Mouse (Mus musculus): Measurements from ENCODE around the gene Ica1. TPM values are rescaled to one million over a fixed set of nuclear protein-coding genes. Genes with fewer than 3 reads are reported as not detected.

Gene Ica1
- polyA plus RNA-seq, 1 experiment from 2014 or later, result 75.5 TPM

- Histone ChIP-seq H3K9ac (no peak overlapping the region), H3K27me3 (ENCODE audit: control insufficient read depth, insufficient read depth, low read length) (no peaks in the 10 kb centered on the region), H3K4me3 (replicated peaks; ENCODE audit: low read length) (no peak overlapping the region), H3K36me3 (replicated peaks; ENCODE audit: control insufficient read depth, insufficient read depth) (no peaks in the 10 kb centered on the region), H3K9me3 (ENCODE audit: control insufficient read depth, low read length) (no peaks in the 10 kb centered on the region), H3K4me1 (replicated peaks; ENCODE audit: control insufficient read depth, insufficient read depth, low read length) (no peaks in the 10 kb centered on the region), H3K4me2 (replicated peaks) (no peak overlapping the region), H3K27ac (no peak overlapping the region)
- WGBS, result 85% methylated on average over 4 of the region's 4 CpGs
- ATAC-seq (ENCODE audit: low FRiP score) (no peak), DNase-seq (ENCODE audit: low spot score) (no peak)
Observed at GRCm38 (mm10) chr6:8673013-8673412, 105.3 kb downstream of the Ica1 start.

- Histone ChIP-seq H3K4me2 (replicated peaks) (no peak overlapping the region), H3K9me3 (ENCODE audit: control insufficient read depth, low read length) (no peaks in the 10 kb centered on the region), H3K36me3 (replicated peaks; ENCODE audit: control insufficient read depth, insufficient read depth) (no peaks in the 10 kb centered on the region), H3K27ac (no peak overlapping the region), H3K9ac (no peak overlapping the region), H3K4me3 (replicated peaks; ENCODE audit: low read length) (no peak overlapping the region), H3K4me1 (replicated peaks; ENCODE audit: control insufficient read depth, insufficient read depth, low read length) (no peaks in the 10 kb centered on the region), H3K27me3 (ENCODE audit: control insufficient read depth, insufficient read depth, low read length) (no peaks in the 10 kb centered on the region)
- 83% methylated on average over 4 of the region's 4 CpGs for WGBS
- no peak for DNase-seq (ENCODE audit: low spot score)
- ATAC-seq (ENCODE audit: low FRiP score), result no peak
Observed at GRCm38 (mm10) chr6:8669343-8669742, 108.9 kb downstream of the Ica1 start.

GRCm38 (mm10) chr6:8668013-8668811 lies 110.1 kb downstream of the Ica1 start:
- no peaks in the 10 kb centered on the region for H3K36me3 ChIP-seq (replicated peaks; ENCODE audit: control insufficient read depth, insufficient read depth)
- no peak overlapping the region for H3K4me3 ChIP-seq (replicated peaks; ENCODE audit: low read length)
- no peaks in the 10 kb centered on the region for H3K27me3 ChIP-seq (ENCODE audit: control insufficient read depth, insufficient read depth, low read length)
- no peaks in the 10 kb centered on the region; the same call in 1 of the 2 replicates for H3K4me1 ChIP-seq (replicated peaks; ENCODE audit: control insufficient read depth, insufficient read depth, low read length)
- H3K4me2 ChIP-seq (replicated peaks), result no peak overlapping the region
- 45% methylated on average over 6 of the region's 6 CpGs for WGBS
- H3K9ac ChIP-seq, result no peak overlapping the region
- H3K9me3 ChIP-seq (ENCODE audit: control insufficient read depth, low read length), result no peaks in the 10 kb centered on the region
- no peak for DNase-seq (ENCODE audit: low spot score)
- ATAC-seq (ENCODE audit: low FRiP score), result peak; percentile 78
- H3K27ac ChIP-seq, result no peak overlapping the region

GRCm38 (mm10) chr6:8665786-8666185 lies 112.5 kb downstream of the Ica1 start:
- no peak overlapping the region for H3K4me2 ChIP-seq (replicated peaks)
- no peak overlapping the region for H3K4me3 ChIP-seq (replicated peaks; ENCODE audit: low read length)
- H3K9ac ChIP-seq, result no peak overlapping the region
- peaks cover 3% of the 10 kb centered on the region; the same call in 1 of the 2 replicates for H3K4me1 ChIP-seq (replicated peaks; ENCODE audit: control insufficient read depth, insufficient read depth, low read length)
- 93% methylated on average over 5 of the region's 5 CpGs for WGBS
- H3K27ac ChIP-seq, result no peak overlapping the region
- DNase-seq (ENCODE audit: low spot score) (no peak), ATAC-seq (ENCODE audit: low FRiP score) (no peak)
- no peaks in the 10 kb centered on the region for H3K36me3 ChIP-seq (replicated peaks; ENCODE audit: control insufficient read depth, insufficient read depth)
- H3K9me3 ChIP-seq (ENCODE audit: control insufficient read depth, low read length), result no peaks in the 10 kb centered on the region
- no peaks in the 10 kb centered on the region for H3K27me3 ChIP-seq (ENCODE audit: control insufficient read depth, insufficient read depth, low read length)

GRCm38 (mm10) chr6:8664956-8665355 lies 113.3 kb downstream of the Ica1 start:
- H3K36me3 ChIP-seq (replicated peaks; ENCODE audit: control insufficient read depth, insufficient read depth), result no peaks in the 10 kb centered on the region
- H3K4me3 ChIP-seq (replicated peaks; ENCODE audit: low read length), result no peak overlapping the region
- H3K4me2 ChIP-seq (replicated peaks), result no peak overlapping the region
- 87% methylated on average over 5 of the region's 5 CpGs for WGBS
- no peak overlapping the region for H3K27ac ChIP-seq
- peaks cover 6% of the 10 kb centered on the region; the same call in 1 of the 2 replicates for H3K4me1 ChIP-seq (replicated peaks; ENCODE audit: control insufficient read depth, insufficient read depth, low read length)
- H3K9me3 ChIP-seq (ENCODE audit: control insufficient read depth, low read length), result no peaks in the 10 kb centered on the region
- H3K27me3 ChIP-seq (ENCODE audit: control insufficient read depth, insufficient read depth, low read length), result no peaks in the 10 kb centered on the region
- H3K9ac ChIP-seq, result no peak overlapping the region
- DNase-seq (ENCODE audit: low spot score) (no peak), ATAC-seq (ENCODE audit: low FRiP score) (no peak)

- WGBS, result 62% methylated on average over 3 of the region's 3 CpGs
- H3K9me3 ChIP-seq (ENCODE audit: control insufficient read depth, low read length), result no peaks in the 10 kb centered on the region
- no peak overlapping the region for H3K4me2 ChIP-seq (replicated peaks)
- H3K4me1 ChIP-seq (replicated peaks; ENCODE audit: control insufficient read depth, insufficient read depth, low read length), result peaks cover 14% of the 10 kb centered on the region; the same call in 1 of the 2 replicates
- H3K4me3 ChIP-seq (replicated peaks; ENCODE audit: low read length), result no peak overlapping the region
- H3K36me3 ChIP-seq (replicated peaks; ENCODE audit: control insufficient read depth, insufficient read depth), result no peaks in the 10 kb centered on the region
- H3K27ac ChIP-seq, result no peak overlapping the region
- no peak overlapping the region for H3K9ac ChIP-seq
- no peak for ATAC-seq (ENCODE audit: low FRiP score)
- DNase-seq (ENCODE audit: low spot score), result no peak
- no peaks in the 10 kb centered on the region for H3K27me3 ChIP-seq (ENCODE audit: control insufficient read depth, insufficient read depth, low read length)
Observed at GRCm38 (mm10) chr6:8663092-8663740, 115.1 kb downstream of the Ica1 start.

GRCm38 (mm10) chr6:8661404-8661803 lies 116.9 kb downstream of the Ica1 start:
- ATAC-seq (ENCODE audit: low FRiP score) (0 out of 2 replicates have a peak, but pooled peaks have one; percentile 36), DNase-seq (ENCODE audit: low spot score) (no peak)
- Histone ChIP-seq H3K27ac (no peak overlapping the region), H3K27me3 (ENCODE audit: control insufficient read depth, insufficient read depth, low read length) (no peaks in the 10 kb centered on the region), H3K9me3 (ENCODE audit: control insufficient read depth, low read length) (no peaks in the 10 kb centered on the region), H3K9ac (no peak overlapping the region), H3K4me3 (replicated peaks; ENCODE audit: low read length) (no peak overlapping the region), H3K36me3 (replicated peaks; ENCODE audit: control insufficient read depth, insufficient read depth) (peaks cover 9% of the 10 kb centered on the region; the same call in 1 of the 2 replicates), H3K4me2 (replicated peaks) (no peak overlapping the region), H3K4me1 (replicated peaks; ENCODE audit: control insufficient read depth, insufficient read depth, low read length) (peaks cover 14% of the 10 kb centered on the region; the same call in 1 of the 2 replicates)
- WGBS, result 20% methylated on average over 4 of the region's 4 CpGs

GRCm38 (mm10) chr6:8660076-8660475 lies 118.2 kb downstream of the Ica1 start:
- Histone ChIP-seq H3K9ac (no peak overlapping the region), H3K27me3 (ENCODE audit: control insufficient read depth, insufficient read depth, low read length) (no peaks in the 10 kb centered on the region), H3K4me2 (replicated peaks) (no peak overlapping the region), H3K36me3 (replicated peaks; ENCODE audit: control insufficient read depth, insufficient read depth) (peaks cover 9% of the 10 kb centered on the region; the same call in 1 of the 2 replicates), H3K4me3 (replicated peaks; ENCODE audit: low read length) (no peak overlapping the region), H3K9me3 (ENCODE audit: control insufficient read depth, low read length) (no peaks in the 10 kb centered on the region), H3K4me1 (replicated peaks; ENCODE audit: control insufficient read depth, insufficient read depth, low read length) (peaks cover 14% of the 10 kb centered on the region; the same call in 1 of the 2 replicates), H3K27ac (no peak overlapping the region)
- ATAC-seq (ENCODE audit: low FRiP score) (no peak), DNase-seq (ENCODE audit: low spot score) (no peak)
- WGBS, result 88% methylated on average over 2 of the region's 2 CpGs

GRCm38 (mm10) chr6:8659194-8659959 lies 118.9 kb downstream of the Ica1 start:
- no peak overlapping the region; the same call in 1 of the 2 replicates for H3K9ac ChIP-seq
- H3K27me3 ChIP-seq (ENCODE audit: control insufficient read depth, insufficient read depth, low read length), result no peaks in the 10 kb centered on the region
- no peak overlapping the region for H3K4me3 ChIP-seq (replicated peaks; ENCODE audit: low read length)
- no peak overlapping the region for H3K27ac ChIP-seq
- WGBS, result 19% methylated on average over 13 of the region's 13 CpGs
- ATAC-seq (ENCODE audit: low FRiP score), result peak; percentile 67
- no peak for DNase-seq (ENCODE audit: low spot score)
- H3K9me3 ChIP-seq (ENCODE audit: control insufficient read depth, low read length), result no peaks in the 10 kb centered on the region
- 0 out of 2 replicates have a peak overlapping the region, but pooled peaks have one; percentile 24 for H3K4me2 ChIP-seq (replicated peaks)
- peaks cover 14% of the 10 kb centered on the region; the same call in 1 of the 2 replicates for H3K4me1 ChIP-seq (replicated peaks; ENCODE audit: control insufficient read depth, insufficient read depth, low read length)
- H3K36me3 ChIP-seq (replicated peaks; ENCODE audit: control insufficient read depth, insufficient read depth), result peaks cover 9% of the 10 kb centered on the region; the same call in 1 of the 2 replicates

All from hindbrain, embryonic 14.5 days (tissue).